Mouse (Mus musculus): ENCODE results near the gene Nexn.

Gene Nexn

GRCm38 (mm10) chr3:152278431-152278830 lies 12.3 kb upstream of the Nexn start:
- DNase-seq (ENCODE audit: low read depth), result no peak

- no peak for DNase-seq (ENCODE audit: low read depth)
Observed at GRCm38 (mm10) chr3:152277912-152278311, 11.8 kb upstream of the Nexn start.

- no peak for DNase-seq (ENCODE audit: low read depth)
Observed at GRCm38 (mm10) chr3:152276935-152277334, 10.8 kb upstream of the Nexn start.

GRCm38 (mm10) chr3:152275008-152275407 lies 8.9 kb upstream of the Nexn start:
- DNase-seq (ENCODE audit: low read depth), result no peak

DNA sequence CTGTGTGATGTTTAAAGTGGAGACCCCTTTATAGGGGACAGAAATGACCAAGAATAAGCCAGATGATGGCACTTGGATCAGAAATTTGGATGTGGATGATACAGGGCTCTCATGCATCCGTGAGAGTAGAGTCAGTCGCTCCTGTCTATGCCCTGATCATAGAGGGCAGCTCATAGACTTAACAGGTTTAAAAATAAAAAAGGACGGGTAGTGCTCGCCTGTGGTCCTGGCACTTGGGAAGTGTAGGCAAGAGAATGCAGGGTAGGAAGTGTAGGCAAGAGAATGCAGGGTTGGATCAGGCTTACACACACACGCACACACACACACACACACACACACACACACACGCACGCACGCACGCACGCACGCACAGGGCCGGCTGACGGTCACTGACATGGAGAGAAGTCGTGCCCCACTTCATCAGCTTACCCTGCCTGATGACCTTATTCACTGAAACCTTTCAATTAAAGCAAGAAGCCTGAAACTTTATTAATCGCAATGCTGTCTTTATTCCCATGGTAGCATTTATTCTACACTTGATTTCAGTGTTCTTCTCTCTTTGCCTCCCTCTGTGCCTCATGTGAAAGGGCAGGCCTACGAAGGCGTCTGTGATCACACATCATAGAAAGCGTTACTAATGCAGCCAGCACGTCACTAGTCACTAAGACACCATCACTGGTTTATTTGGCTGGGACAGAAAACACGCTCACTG lies 7.0 kb upstream of the Nexn start:
- no peak for DNase-seq (ENCODE audit: low read depth)

GRCm38 (mm10) chr3:152271876-152272275 lies 5.7 kb upstream of the Nexn start:
- no peak for DNase-seq (ENCODE audit: low read depth)

DNA sequence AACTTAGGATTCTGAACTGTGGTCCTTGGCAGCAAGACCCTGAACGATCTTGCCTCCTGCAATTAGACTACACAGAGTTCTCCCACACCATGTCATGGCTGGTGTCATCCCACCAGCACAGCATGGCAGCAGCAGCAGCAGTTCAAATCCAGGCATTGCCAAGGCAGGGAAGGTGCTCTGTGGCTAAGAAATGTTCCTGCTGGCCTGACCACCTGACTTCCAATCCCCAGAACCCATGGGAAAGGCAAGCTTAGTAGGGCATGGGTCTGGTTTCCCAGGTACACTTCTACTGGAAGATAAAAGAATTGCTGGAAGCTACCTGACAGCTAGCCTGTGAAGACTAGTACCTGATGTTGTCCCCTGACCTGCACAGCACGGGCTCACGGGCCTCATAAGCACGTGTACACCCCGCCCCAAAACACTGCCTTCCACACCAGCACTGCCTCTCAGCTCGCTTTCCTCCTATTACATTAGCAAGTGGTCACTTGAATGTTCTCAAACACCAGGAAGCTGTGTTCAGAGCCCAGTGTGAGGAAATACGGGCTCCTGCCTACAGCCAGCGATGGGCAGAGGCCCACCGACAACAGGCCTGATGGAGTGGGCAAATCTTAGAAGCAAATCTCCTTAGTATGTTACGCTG lies 5.0 kb upstream of the Nexn start:
- DNase-seq (ENCODE audit: low read depth), result no peak

DNA sequence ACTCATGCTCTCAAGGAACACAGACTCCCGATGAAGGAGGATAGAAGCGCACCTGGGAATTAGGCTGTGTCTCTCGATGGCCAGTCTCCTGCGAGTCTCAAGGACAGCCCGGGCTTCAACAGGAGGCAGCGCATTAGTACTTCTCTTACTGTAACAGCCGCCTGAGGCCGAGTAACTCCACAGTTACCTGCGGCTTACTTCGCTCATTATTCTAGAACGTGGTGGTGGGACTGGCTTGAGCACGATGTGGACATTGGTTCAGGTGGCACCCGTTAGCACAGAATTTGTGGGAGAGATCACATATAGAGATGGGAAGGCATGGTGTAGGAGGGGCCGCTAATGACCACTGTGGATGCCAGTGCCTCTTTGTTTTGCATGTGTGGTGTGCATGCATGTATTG lies 1.9 kb upstream of the Nexn start:
- no peak for DNase-seq (ENCODE audit: low read depth)

DNA sequence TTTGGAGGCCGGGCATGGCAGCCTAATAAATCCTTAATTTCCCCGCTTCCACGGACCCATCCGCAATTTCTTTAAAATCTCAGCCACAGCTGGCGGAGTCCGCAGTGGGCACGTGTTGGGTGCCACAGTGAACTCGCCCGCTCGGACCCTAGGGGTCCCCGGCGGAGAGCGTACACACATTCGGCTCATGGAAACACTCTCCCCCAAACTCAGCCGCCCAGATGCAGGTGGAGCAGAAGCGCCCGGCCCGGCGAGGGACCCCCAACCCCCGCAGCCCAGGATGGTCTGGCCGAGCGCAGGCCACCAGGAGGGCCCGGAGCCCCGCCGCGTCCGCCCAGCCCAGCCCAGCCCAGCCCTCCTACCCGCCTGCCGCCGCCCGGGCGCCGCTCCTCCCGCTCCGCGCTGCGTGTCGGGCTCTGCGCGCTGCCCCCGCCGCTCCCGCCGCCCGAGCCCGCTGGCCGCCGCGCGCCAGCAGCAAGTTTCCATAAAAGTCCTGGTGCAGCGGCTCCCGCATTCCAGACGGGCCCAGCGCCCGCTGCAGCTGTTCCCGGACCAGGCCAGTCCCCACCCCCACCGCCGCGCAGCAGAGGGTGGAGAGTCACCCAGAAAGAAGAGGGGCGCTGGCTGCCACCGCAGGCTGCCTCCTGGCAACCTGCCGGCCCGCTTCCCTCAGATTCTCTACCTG lies 657 bp downstream of the Nexn start:
- DNase-seq (ENCODE audit: low read depth), result no peak

DNA sequence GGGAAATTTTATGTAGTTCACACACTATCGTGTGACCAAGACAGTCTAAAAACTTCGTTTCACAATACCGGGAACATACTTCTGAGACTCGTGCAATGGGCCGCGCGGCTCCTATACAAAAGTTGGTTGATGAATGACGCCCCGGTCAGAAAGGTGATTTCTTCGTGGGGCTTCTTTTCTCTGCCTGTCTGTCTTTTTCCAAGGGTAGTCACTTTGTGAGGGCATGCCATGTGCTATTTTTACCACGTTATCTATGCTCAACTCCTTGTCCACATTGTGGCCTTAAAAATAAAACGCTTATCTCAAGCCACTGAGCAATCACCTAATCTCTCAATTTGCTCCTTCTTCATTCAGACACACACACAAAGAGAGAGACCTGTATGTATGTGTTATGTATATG lies 1.3 kb downstream of the Nexn start:
- no peak for DNase-seq (ENCODE audit: low read depth)

DNA sequence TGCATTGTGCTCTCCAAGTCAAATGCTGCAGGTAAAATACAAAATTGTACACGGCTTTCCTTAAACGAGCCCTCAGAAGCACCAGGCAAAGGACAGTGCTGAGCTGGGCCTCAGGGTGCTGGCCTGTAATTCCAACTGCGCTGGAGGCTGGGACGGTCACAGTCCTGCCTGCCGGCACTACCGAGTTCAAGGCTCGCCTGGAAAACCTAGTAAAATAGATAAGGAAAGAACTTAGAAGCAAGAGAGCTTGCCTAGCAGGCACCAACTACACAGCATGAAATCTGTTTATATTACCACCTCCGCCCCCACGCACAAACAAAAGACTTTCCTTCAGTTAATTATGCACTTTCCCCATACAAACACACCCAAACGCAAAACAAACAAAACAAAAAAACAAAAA lies 1.8 kb downstream of the Nexn start:
- DNase-seq (ENCODE audit: low read depth), result no peak

GRCm38 (mm10) chr3:152261948-152262347 lies 4.2 kb downstream of the Nexn start:
- DNase-seq (ENCODE audit: low read depth), result no peak

DNA sequence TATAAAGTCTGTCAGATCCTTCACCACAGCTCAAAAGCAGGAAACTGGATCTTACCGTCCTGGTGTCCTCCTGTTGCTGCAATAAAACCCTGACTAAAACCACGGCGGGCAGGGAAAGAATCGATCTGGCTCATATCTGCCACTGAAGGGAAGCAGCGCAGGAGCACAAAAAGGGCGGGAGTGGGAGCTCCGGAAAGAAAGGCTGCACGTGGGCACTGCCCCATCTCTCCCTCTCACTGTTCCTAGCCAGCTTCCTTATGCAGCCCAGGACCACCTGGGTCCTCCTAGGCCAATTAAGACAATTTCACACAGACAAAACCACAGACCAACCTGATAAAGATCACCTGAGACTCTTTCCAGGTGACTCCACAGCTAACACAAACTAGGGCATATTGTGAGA lies 4.7 kb downstream of the Nexn start:
- DNase-seq (ENCODE audit: low read depth), result no peak

DNA sequence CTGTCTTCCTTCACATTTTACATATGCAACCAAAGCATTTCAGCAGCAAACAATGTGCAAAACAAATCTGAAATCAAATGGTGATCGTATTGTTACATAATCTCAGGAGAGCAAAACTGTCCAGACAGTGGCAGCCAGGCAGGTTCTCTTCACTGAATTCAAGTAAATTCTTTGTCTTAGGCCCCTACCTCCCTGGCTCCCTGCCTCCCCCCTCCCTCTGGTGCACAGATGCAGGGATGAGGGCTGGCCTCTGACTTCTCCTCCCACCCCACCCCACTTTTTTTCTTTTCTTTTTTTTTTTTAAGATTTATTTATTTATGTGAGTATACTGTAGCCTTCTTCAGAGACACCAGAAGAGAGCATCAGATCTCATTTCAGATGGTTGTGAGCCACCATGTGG lies 5.8 kb downstream of the Nexn start:
- DNase-seq (ENCODE audit: low read depth), result no peak

GRCm38 (mm10) chr3:152259409-152259808 lies 6.7 kb downstream of the Nexn start:
- peak; percentile 70 for DNase-seq (ENCODE audit: low read depth)

GRCm38 (mm10) chr3:152257528-152257927 lies 8.6 kb downstream of the Nexn start:
- DNase-seq (ENCODE audit: low read depth), result no peak

GRCm38 (mm10) chr3:152250487-152250886 lies 15.7 kb downstream of the Nexn start:
- DNase-seq (ENCODE audit: low read depth), result no peak

DNA sequence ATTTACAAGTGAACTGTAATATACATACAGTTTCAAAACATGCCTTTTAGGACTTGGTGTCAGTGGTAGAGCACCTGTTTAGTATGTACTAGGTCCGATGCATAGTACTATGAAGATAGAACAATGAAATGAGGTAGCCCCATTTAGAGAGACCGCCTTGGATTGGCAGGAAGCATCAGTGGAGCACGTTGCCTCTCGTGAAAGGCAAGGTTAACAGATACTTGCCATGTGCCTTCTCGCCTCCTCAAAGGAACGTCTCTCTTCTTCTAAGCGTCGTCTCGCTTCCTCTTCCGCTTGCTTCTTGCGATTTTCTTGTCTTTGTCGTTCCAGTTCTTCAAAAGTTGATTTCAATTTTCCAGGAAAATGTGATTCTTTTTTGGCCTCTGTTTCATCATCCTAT lies 18.4 kb downstream of the Nexn start:
- DNase-seq (ENCODE audit: low read depth), result no peak

DNA sequence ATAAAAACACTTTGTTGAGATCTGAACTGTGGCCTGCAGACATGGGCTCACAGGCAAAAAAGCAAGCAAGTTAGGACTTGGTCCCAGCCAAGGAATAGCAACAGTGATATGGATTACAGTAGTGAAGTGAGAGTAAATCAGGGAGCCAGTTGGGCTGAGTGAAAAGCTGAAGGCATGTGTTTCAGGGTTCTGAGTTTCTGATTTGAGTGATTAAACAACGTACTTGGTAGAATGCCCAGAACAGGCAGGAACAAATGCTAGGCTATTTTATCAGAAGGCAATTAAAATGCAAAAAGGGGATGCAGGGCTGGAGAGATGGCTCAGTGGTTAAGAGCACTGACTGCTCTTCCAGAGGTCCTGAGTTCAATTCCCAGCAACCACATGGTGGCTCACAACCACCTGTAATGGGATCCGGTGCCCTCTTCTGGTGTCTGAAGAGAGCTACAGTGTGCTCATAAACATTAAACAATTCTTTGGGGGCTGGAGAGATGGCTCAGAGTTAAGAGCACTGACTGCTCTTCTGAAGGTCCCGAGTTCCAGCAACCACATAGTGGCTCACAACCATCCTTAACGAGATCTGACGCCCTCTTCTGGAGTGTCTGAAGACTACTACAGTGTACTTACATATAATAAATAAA lies 20.8 kb downstream of the Nexn start:
- no peak for DNase-seq (ENCODE audit: low read depth)

DNA sequence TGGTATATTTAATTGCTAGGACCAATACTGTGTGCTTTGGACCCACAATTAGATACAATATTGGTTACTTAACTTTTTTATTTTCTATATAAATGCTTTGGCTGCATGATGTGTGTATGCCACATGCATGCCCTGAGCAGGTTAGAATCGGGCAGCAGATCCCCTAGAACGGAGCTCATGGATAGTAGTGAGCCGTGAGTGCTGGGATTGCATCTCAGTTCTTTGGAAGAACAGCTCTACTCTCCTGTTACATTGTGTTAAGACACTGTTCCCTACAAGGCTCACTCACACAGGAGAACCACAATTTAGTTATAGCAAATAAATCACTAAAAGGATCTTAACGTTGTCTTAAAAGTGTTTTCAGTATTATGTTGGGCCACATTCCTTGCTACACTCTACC lies 22.8 kb downstream of the Nexn start:
- DNase-seq (ENCODE audit: low read depth), result no peak

- no peak for DNase-seq (ENCODE audit: low read depth)
Observed at GRCm38 (mm10) chr3:152241098-152241497, 25.1 kb downstream of the Nexn start.

GRCm38 (mm10) chr3:152239592-152239991 lies 26.6 kb downstream of the Nexn start:
- no peak for DNase-seq (ENCODE audit: low read depth)

GRCm38 (mm10) chr3:152238836-152239235 lies 27.3 kb downstream of the Nexn start:
- DNase-seq (ENCODE audit: low read depth), result peak; percentile 53
